ENCODE assay signal across 15 mouse cellular contexts in genomic region chr12:25192216-25192615, GRCm38 (mm10).
"Had no signal": no experiment of that assay in that cellular context is flagged by ENCODE, and none has a peak within 500 bp of the region (broad histone marks: within the 10 kb centered on the region; RNA-seq: fewer than 3 reads in every experiment).

No protein-coding gene starts in this region.

- H3K27ac ChIP-seq: limb, embryonic 12.5 days; liver, embryonic 13.5 days; lung, embryonic 15.5 days; midbrain, embryonic 13.5 days; neural tube, embryonic 12.5 days; stomach, embryonic 15.5 days had no signal

- H3K4me2 ChIP-seq: limb, embryonic 12.5 days; liver, embryonic 13.5 days; lung, embryonic 15.5 days; midbrain, embryonic 13.5 days; neural tube, embryonic 12.5 days; stomach, embryonic 15.5 days had no signal

- DNase-seq: kidney, adult 8-10 months; kidney, postnatal 25 days; layer of hippocampus, postnatal 36 days; liver; liver, embryonic 13.5 days; liver, postnatal 0 days; lung, postnatal 14 days; right cerebral cortex, postnatal 14 days had no signal

- H3K36me3 ChIP-seq: limb, embryonic 12.5 days; liver, embryonic 13.5 days; lung, embryonic 15.5 days; midbrain, embryonic 13.5 days; neural tube, embryonic 12.5 days; stomach, embryonic 15.5 days had no signal

- H3K27me3 ChIP-seq: limb, embryonic 12.5 days; liver, embryonic 13.5 days; lung, embryonic 15.5 days; midbrain, embryonic 13.5 days; neural tube, embryonic 12.5 days; stomach, embryonic 15.5 days had no signal

- H3K4me1 ChIP-seq: neural tube, embryonic 12.5 days had no signal

- ATAC-seq: intestine, postnatal 0 days; liver, postnatal 0 days; midbrain, embryonic 13.5 days had no signal

- H3K4me3 ChIP-seq: limb, embryonic 12.5 days; liver, embryonic 13.5 days; lung, embryonic 15.5 days; midbrain, embryonic 13.5 days; myocyte; neural tube, embryonic 12.5 days; stomach, embryonic 15.5 days had no signal

- H3K9me3 ChIP-seq: limb, embryonic 12.5 days; liver, embryonic 13.5 days; lung, embryonic 15.5 days; midbrain, embryonic 13.5 days; neural tube, embryonic 12.5 days; stomach, embryonic 15.5 days had no signal

- H3K9ac ChIP-seq: limb, embryonic 12.5 days; liver, embryonic 13.5 days; liver, postnatal 0 days; lung, embryonic 15.5 days; midbrain, embryonic 13.5 days; neural tube, embryonic 12.5 days; stomach, embryonic 15.5 days had no signal
